Mouse (Mus musculus): ENCODE results near the gene Clta. TPM values are rescaled to one million over a fixed set of nuclear protein-coding genes. Genes with fewer than 3 reads are reported as not detected.

Gene Clta
- polyA plus RNA-seq, 1 experiment from 2014 or later, result 136 TPM

GRCm38 (mm10) chr4:43978521-43979443 is 25.5 kb upstream of the Clta start:
- peaks cover 33% of the 10 kb centered on the region for H3K4me1 ChIP-seq (ENCODE audit: insufficient read depth)
- DNase-seq (peak; percentile 61), ATAC-seq (peak; percentile 18; the same call in 1 of the 2 replicates)
- WGBS (ENCODE audit: insufficient replicate concordance), result 55% methylated on average over 17 of the region's 17 CpGs
- peaks cover 2% of the 10 kb centered on the region; the same call in 1 of the 2 replicates for H3K36me3 ChIP-seq (replicated peaks; ENCODE audit: insufficient read depth, low read length)
- H3K9me3 ChIP-seq (ENCODE audit: low read length), result no peaks in the 10 kb centered on the region
- no peak for TF ChIP-seq CTCF (IDR thresholded peaks at IDR 0.05; ENCODE audit: low read depth)
- peak; percentile 44; the same call in 1 of the 2 replicates for TF ChIP-seq EP300 (IDR thresholded peaks at IDR 0.05; ENCODE audit: low read depth)
- H3K4me3 ChIP-seq (ENCODE audit: low read depth, low read length), result no peak overlapping the region
- H3K9ac ChIP-seq (replicated peaks), result 0 out of 2 replicates have a peak overlapping the region, but pooled peaks have one; percentile 6
- H3K4me2 ChIP-seq (ENCODE audit: low read depth, low read length), result no peak overlapping the region
- H3K27ac ChIP-seq (ENCODE audit: low read depth), result peak overlapping the region; percentile 50
- H3K27me3 ChIP-seq (ENCODE audit: insufficient read depth, low read length), result no peaks in the 10 kb centered on the region

GRCm38 (mm10) chr4:43979746-43980145 is 24.5 kb upstream of the Clta start:
- peak; percentile 14 for DNase-seq
- H3K4me3 ChIP-seq (ENCODE audit: low read depth, low read length), result no peak overlapping the region
- no peak overlapping the region for H3K4me2 ChIP-seq (ENCODE audit: low read depth, low read length)
- H3K36me3 ChIP-seq (replicated peaks; ENCODE audit: insufficient read depth, low read length), result no peaks in the 10 kb centered on the region; the same call in 1 of the 2 replicates
- TF ChIP-seq EP300 (IDR thresholded peaks at IDR 0.05; ENCODE audit: low read depth) (no peak), CTCF (IDR thresholded peaks at IDR 0.05; ENCODE audit: low read depth) (no peak)
- H3K27ac ChIP-seq (ENCODE audit: low read depth), result no peak overlapping the region
- H3K27me3 ChIP-seq (ENCODE audit: insufficient read depth, low read length), result no peaks in the 10 kb centered on the region
- no peak for ATAC-seq
- H3K9me3 ChIP-seq (ENCODE audit: low read length), result no peaks in the 10 kb centered on the region
- no peak overlapping the region for H3K9ac ChIP-seq (replicated peaks)
- WGBS (ENCODE audit: insufficient replicate concordance), result 82% methylated on average over 3 of the region's 3 CpGs
- peaks cover 23% of the 10 kb centered on the region for H3K4me1 ChIP-seq (ENCODE audit: insufficient read depth)

GRCm38 (mm10) chr4:43980236-43980635 is 24.0 kb upstream of the Clta start:
- DNase-seq, result peak; percentile 12
- H3K4me3 ChIP-seq (ENCODE audit: low read depth, low read length), result no peak overlapping the region

DNA sequence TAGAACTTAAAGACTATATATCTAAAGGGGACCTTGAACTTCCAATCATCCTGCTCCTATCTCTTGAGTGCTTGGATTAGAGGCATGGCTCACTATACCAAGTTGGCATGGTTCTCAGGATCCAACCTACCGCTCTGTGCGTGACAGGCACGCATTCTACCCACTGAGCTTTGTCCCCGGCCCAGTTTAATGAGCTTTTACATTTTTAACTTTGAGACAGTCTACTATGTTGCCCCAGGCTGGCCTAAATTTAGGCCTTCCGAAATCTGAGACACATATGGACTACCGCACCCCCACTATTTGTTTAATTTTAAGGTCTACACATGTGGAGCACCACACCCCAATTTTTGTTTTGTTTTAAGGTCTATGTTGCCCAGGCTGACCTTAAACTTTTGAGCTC is 23.4 kb upstream of the Clta start:
- H3K36me3 ChIP-seq (replicated peaks; ENCODE audit: insufficient read depth, low read length), result no peaks in the 10 kb centered on the region; the same call in 1 of the 2 replicates
- ATAC-seq (no peak), DNase-seq (peak; percentile 8)
- no peak overlapping the region for H3K4me2 ChIP-seq (ENCODE audit: low read depth, low read length)
- no peaks in the 10 kb centered on the region for H3K9me3 ChIP-seq (ENCODE audit: low read length)
- no peak overlapping the region for H3K9ac ChIP-seq (replicated peaks)
- peaks cover 20% of the 10 kb centered on the region for H3K4me1 ChIP-seq (ENCODE audit: insufficient read depth)
- H3K27me3 ChIP-seq (ENCODE audit: insufficient read depth, low read length), result no peaks in the 10 kb centered on the region
- no peak overlapping the region for H3K4me3 ChIP-seq (ENCODE audit: low read depth, low read length)
- no peak overlapping the region for H3K27ac ChIP-seq (ENCODE audit: low read depth)
- 91% methylated on average over 6 of the region's 6 CpGs for WGBS (ENCODE audit: insufficient replicate concordance)
- TF ChIP-seq EP300 (IDR thresholded peaks at IDR 0.05; ENCODE audit: low read depth) (no peak), CTCF (IDR thresholded peaks at IDR 0.05; ENCODE audit: low read depth) (no peak)

More at GRCm38 (mm10) chr4:43980236-43980635, 24.0 kb upstream of the Clta start:
- no peak overlapping the region for H3K27ac ChIP-seq (ENCODE audit: low read depth)
- H3K4me2 ChIP-seq (ENCODE audit: low read depth, low read length), result no peak overlapping the region
- H3K9ac ChIP-seq (replicated peaks), result no peak overlapping the region
- no peaks in the 10 kb centered on the region for H3K9me3 ChIP-seq (ENCODE audit: low read length)
- H3K4me1 ChIP-seq (ENCODE audit: insufficient read depth), result peaks cover 20% of the 10 kb centered on the region
- H3K27me3 ChIP-seq (ENCODE audit: insufficient read depth, low read length), result no peaks in the 10 kb centered on the region
- H3K36me3 ChIP-seq (replicated peaks; ENCODE audit: insufficient read depth, low read length), result no peaks in the 10 kb centered on the region; the same call in 1 of the 2 replicates
- 86% methylated on average over 4 of the region's 4 CpGs for WGBS (ENCODE audit: insufficient replicate concordance)
- no peak for TF ChIP-seq CTCF (IDR thresholded peaks at IDR 0.05; ENCODE audit: low read depth)
- no peak for TF ChIP-seq EP300 (IDR thresholded peaks at IDR 0.05; ENCODE audit: low read depth)
- ATAC-seq, result no peak

- Histone ChIP-seq H3K9me3 (ENCODE audit: low read length) (no peaks in the 10 kb centered on the region), H3K4me2 (ENCODE audit: low read depth, low read length) (no peak overlapping the region), H3K27ac (ENCODE audit: low read depth) (no peak overlapping the region), H3K36me3 (replicated peaks; ENCODE audit: insufficient read depth, low read length) (no peaks in the 10 kb centered on the region), H3K27me3 (ENCODE audit: insufficient read depth, low read length) (no peaks in the 10 kb centered on the region), H3K4me3 (ENCODE audit: low read depth, low read length) (no peak overlapping the region), H3K9ac (replicated peaks) (no peak overlapping the region), H3K4me1 (ENCODE audit: insufficient read depth) (peaks cover 17% of the 10 kb centered on the region)
- WGBS (ENCODE audit: insufficient replicate concordance), result 75% methylated on average over 7 of the region's 7 CpGs
- TF ChIP-seq CTCF (IDR thresholded peaks at IDR 0.05; ENCODE audit: low read depth) (no peak), EP300 (IDR thresholded peaks at IDR 0.05; ENCODE audit: low read depth) (no peak)
- peak; percentile 10 for DNase-seq
- no peak for ATAC-seq
Measured at GRCm38 (mm10) chr4:43981251-43981650, 23.0 kb upstream of the Clta start.

- DNase-seq (peak; percentile 96), ATAC-seq (peak; percentile 93)
- TF ChIP-seq EP300 (IDR thresholded peaks at IDR 0.05; ENCODE audit: low read depth) (peak; percentile 49; the same call in 1 of the 2 replicates), CTCF (IDR thresholded peaks at IDR 0.05; ENCODE audit: low read depth) (peak; percentile 99)
- peak overlapping the region; percentile 69 for H3K4me2 ChIP-seq (ENCODE audit: low read depth, low read length)
- no peaks in the 10 kb centered on the region for H3K9me3 ChIP-seq (ENCODE audit: low read length)
- 3% methylated on average over 24 of the region's 24 CpGs for WGBS (ENCODE audit: insufficient replicate concordance)
- peak overlapping the region; percentile 47 for H3K9ac ChIP-seq (replicated peaks)
- H3K4me1 ChIP-seq (ENCODE audit: insufficient read depth), result peaks cover 17% of the 10 kb centered on the region
- no peaks in the 10 kb centered on the region for H3K36me3 ChIP-seq (replicated peaks; ENCODE audit: insufficient read depth, low read length)
- no peak overlapping the region for H3K27ac ChIP-seq (ENCODE audit: low read depth)
- peak overlapping the region; percentile 31 for H3K4me3 ChIP-seq (ENCODE audit: low read depth, low read length)
- no peaks in the 10 kb centered on the region for H3K27me3 ChIP-seq (ENCODE audit: insufficient read depth, low read length)
Measured at GRCm38 (mm10) chr4:43982053-43982732, 22.1 kb upstream of the Clta start.
